Comparison of ENCODE assay signal across 8 mouse cellular contexts in the genomic region with DNA sequence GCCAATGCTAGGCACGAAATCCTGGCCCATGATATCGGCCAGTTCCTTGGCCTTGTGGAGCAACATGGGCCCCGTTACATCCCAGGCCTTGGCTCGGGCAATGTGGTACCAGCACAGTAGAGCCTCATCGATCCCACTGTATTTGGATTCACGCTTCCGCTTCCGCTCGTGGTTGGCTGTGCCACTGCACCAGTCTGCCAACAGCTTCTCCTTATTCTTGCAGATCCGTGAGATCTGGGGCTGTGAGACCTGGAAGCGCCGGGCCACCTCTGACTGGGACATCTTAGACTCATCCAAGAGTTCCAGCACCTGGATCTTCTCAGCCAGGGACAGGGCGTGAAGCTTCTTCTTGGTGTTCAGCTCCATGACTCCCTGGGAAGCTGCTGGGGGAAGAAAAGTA. TPM values are rescaled to one million over a fixed set of nuclear protein-coding genes. Genes with fewer than 3 reads are reported as not detected.
DNase-seq lines count a peak whose midpoint lies in the region; ATAC-seq and TF ChIP-seq lines count a peak whose summit lies in the region.

No protein-coding gene starts in this region.

- H3K4me2 ChIP-seq in heart, embryonic 15.5 days: peak overlapping the region; percentile 96
- H3K4me2 ChIP-seq in embryonic facial prominence, embryonic 13.5 days: peak overlapping the region; percentile 83
- peak overlapping the region; percentile 71 for H3K4me2 ChIP-seq in hindbrain, postnatal 0 days (ENCODE audit: low read depth, low read length)
- peak overlapping the region; percentile 68 for H3K4me2 ChIP-seq in midbrain, embryonic 15.5 days

- no peaks in the 10 kb centered on the region for H3K9me3 ChIP-seq in heart, embryonic 15.5 days (replicated peaks)
- H3K9me3 ChIP-seq in embryonic facial prominence, embryonic 13.5 days: no peaks in the 10 kb centered on the region
- no peaks in the 10 kb centered on the region for H3K9me3 ChIP-seq in hindbrain, postnatal 0 days (ENCODE audit: low read length)
- no peaks in the 10 kb centered on the region for H3K9me3 ChIP-seq in midbrain, embryonic 15.5 days

- 94% methylated on average over 13 of the region's 13 CpGs for WGBS in heart, embryonic 15.5 days
- 94% methylated on average over 13 of the region's 13 CpGs for whole genome bisulfite sequencing in embryonic facial prominence, embryonic 13.5 days
- 74% methylated on average over 13 of the region's 13 CpGs for whole genome bisulfite sequencing in hindbrain, postnatal 0 days
- WGBS in midbrain, embryonic 15.5 days: 90% methylated on average over 13 of the region's 13 CpGs

- peak overlapping the region; percentile 61; the same call in 1 of the 2 replicates for H3K4me3 ChIP-seq in heart, embryonic 15.5 days
- H3K4me3 ChIP-seq in embryonic facial prominence, embryonic 13.5 days: 0 out of 2 replicates have a peak overlapping the region, but pooled peaks have one; percentile 61
- peak overlapping the region; percentile 58 for H3K4me3 ChIP-seq in hindbrain, postnatal 0 days (ENCODE audit: low read length)
- peak overlapping the region; percentile 67 for H3K4me3 ChIP-seq in midbrain, embryonic 15.5 days

- DNase-seq in heart, postnatal 25 days (ENCODE audit: low spot score): no peak
- no peak for DNase-seq in hindbrain, postnatal 0 days (ENCODE audit: low spot score)
- DNase-seq in adrenal gland, adult 2 months: no peak
- no peak for DNase-seq in gastrocnemius, postnatal 36 days
- no peak for DNase-seq in left cerebral cortex, adult 18-20 months (ENCODE audit: low spot score in 2 of 2)

- no peaks in the 10 kb centered on the region for H3K27me3 ChIP-seq in heart, embryonic 15.5 days
- H3K27me3 ChIP-seq in embryonic facial prominence, embryonic 13.5 days: no peaks in the 10 kb centered on the region
- no peaks in the 10 kb centered on the region for H3K27me3 ChIP-seq in hindbrain, postnatal 0 days (ENCODE audit: insufficient read depth, low read length)
- no peaks in the 10 kb centered on the region for H3K27me3 ChIP-seq in midbrain, embryonic 15.5 days (replicated peaks)

- no peak overlapping the region for H3K27ac ChIP-seq in heart, embryonic 15.5 days
- no peak overlapping the region for H3K27ac ChIP-seq in embryonic facial prominence, embryonic 13.5 days
- H3K27ac ChIP-seq in hindbrain, postnatal 0 days: 0 out of 2 replicates have a peak overlapping the region, but pooled peaks have one; percentile 77
- peak overlapping the region; percentile 84; the same call in 1 of the 2 replicates for H3K27ac ChIP-seq in midbrain, embryonic 15.5 days

- peaks cover 21% of the 10 kb centered on the region for H3K36me3 ChIP-seq in heart, embryonic 15.5 days
- peaks cover 34% of the 10 kb centered on the region for H3K36me3 ChIP-seq in embryonic facial prominence, embryonic 13.5 days
- peaks cover 14% of the 10 kb centered on the region for H3K36me3 ChIP-seq in hindbrain, postnatal 0 days (ENCODE audit: insufficient read depth, low read length)
- peaks cover 4% of the 10 kb centered on the region; the same call in 1 of the 2 replicates for H3K36me3 ChIP-seq in midbrain, embryonic 15.5 days (replicated peaks)

- intact Hi-C loops in heart, postnatal 25 days (cut with DNase I): no loop called here
- intact Hi-C loops in gastrocnemius, postnatal 36 days (cut with DNase I): no loop called here

- peaks cover 14% of the 10 kb centered on the region for H3K4me1 ChIP-seq in heart, embryonic 15.5 days (replicated peaks)
- H3K4me1 ChIP-seq in embryonic facial prominence, embryonic 13.5 days: peaks cover 18% of the 10 kb centered on the region
- peaks cover 9% of the 10 kb centered on the region for H3K4me1 ChIP-seq in hindbrain, postnatal 0 days (ENCODE audit: insufficient read depth, low read length)
- H3K4me1 ChIP-seq in midbrain, embryonic 15.5 days: peaks cover 26% of the 10 kb centered on the region

- no peak for TF ChIP-seq CTCF in hindbrain, postnatal 0 days (IDR thresholded peaks at IDR 0.05; ENCODE audit: low read depth)

- H3K9ac ChIP-seq in heart, embryonic 15.5 days: peak overlapping the region; percentile 72; the same call in 1 of the 2 replicates
- peak overlapping the region; percentile 86 for H3K9ac ChIP-seq in embryonic facial prominence, embryonic 13.5 days
- H3K9ac ChIP-seq in hindbrain, postnatal 0 days (replicated peaks; ENCODE audit: low read length): peak overlapping the region; percentile 80
- peak overlapping the region; percentile 79 for H3K9ac ChIP-seq in midbrain, embryonic 15.5 days

- ATAC-seq in heart, embryonic 15.5 days (replicated peaks; ENCODE audit: insufficient number of reproducible peaks, insufficient read depth, low FRiP score, low read depth): no peak
- ATAC-seq in embryonic facial prominence, embryonic 13.5 days (ENCODE audit: insufficient number of reproducible peaks, insufficient read depth, low FRiP score, low TSS enrichment, low read depth): no peak
- no peak for ATAC-seq in hindbrain, postnatal 0 days
- no peak for ATAC-seq in midbrain, embryonic 15.5 days (replicated peaks)

RNA-seq across cellular contexts. Expression of a gene that starts 1.2 kb away (rescaled TPM):
- polyA plus RNA-seq in heart, embryonic 15.5 days (2015; fragmentation: Nextera tagmentation; extraction: Ambion mirVana): 1.2 and 2.0 TPM in 2 replicates
- under 1 TPM; 0.22 to 0.68 TPM for total RNA-seq in heart, postnatal 25 days (2021)
- polyA plus RNA-seq in embryonic facial prominence, embryonic 13.5 days (2015; fragmentation: Nextera tagmentation; extraction: Ambion mirVana): 3.8 and 4.7 TPM in 2 replicates
- total RNA-seq in hindbrain, postnatal 0 days (2014; rRNA removed): 7.5 and 10.1 TPM in 2 replicates
- polyA plus RNA-seq in hindbrain, postnatal 0 days (2015; fragmentation: Nextera tagmentation; extraction: Ambion mirVana): 7.1 and 7.5 TPM in 2 replicates
- 13.8 and 16.4 TPM in 2 replicates for polyA plus RNA-seq in midbrain, embryonic 15.5 days (2015; fragmentation: Nextera tagmentation; extraction: Ambion mirVana)
- total RNA-seq in adrenal gland, adult 2 months (2021): 1 to 10 TPM; 1.0 to 1.1 TPM
- 0.48 and 0.53 TPM in 2 replicates for polyA plus RNA-seq in adrenal gland, adult 2 months (2012; rRNA removed)
- under 1 TPM in 1 of 2 experiments, not detected in 1; 0.20 TPM for total RNA-seq in gastrocnemius, postnatal 36 days (2021)
- 1 to 10 TPM; 4.1 to 4.2 TPM for total RNA-seq in left cerebral cortex, adult 18-20 months (2021)

RNA-seq across cellular contexts. Expression of a gene that starts 15.1 kb away (rescaled TPM):
- 3.2 and 4.2 TPM in 2 replicates for polyA plus RNA-seq in heart, embryonic 15.5 days (2015; fragmentation: Nextera tagmentation; extraction: Ambion mirVana)
- 1 to 10 TPM; 3.5 to 4.1 TPM for total RNA-seq in heart, postnatal 25 days (2021)
- polyA plus RNA-seq in embryonic facial prominence, embryonic 13.5 days (2015; fragmentation: Nextera tagmentation; extraction: Ambion mirVana): 3.1 and 4.5 TPM in 2 replicates
- 2.1 and 6.0 TPM in 2 replicates for total RNA-seq in hindbrain, postnatal 0 days (2014; rRNA removed)
- 1.8 and 2.8 TPM in 2 replicates for polyA plus RNA-seq in hindbrain, postnatal 0 days (2015; fragmentation: Nextera tagmentation; extraction: Ambion mirVana)
- polyA plus RNA-seq in midbrain, embryonic 15.5 days (2015; fragmentation: Nextera tagmentation; extraction: Ambion mirVana): 2.0 and 2.9 TPM in 2 replicates
- total RNA-seq in adrenal gland, adult 2 months (2021): 10 to 100 TPM; 15.5 to 36.2 TPM
- 42.4 and 44.6 TPM in 2 replicates for polyA plus RNA-seq in adrenal gland, adult 2 months (2012; rRNA removed)
- total RNA-seq in gastrocnemius, postnatal 36 days (2021): 1 to 10 TPM in 1 of 2 experiments, under 1 TPM in 1; 0.99 to 1.0 TPM
- 1 to 10 TPM; 2.3 to 3.2 TPM for total RNA-seq in left cerebral cortex, adult 18-20 months (2021)

RNA-seq across cellular contexts. Expression of a gene that starts 17.7 kb away (rescaled TPM):
- polyA plus RNA-seq in heart, embryonic 15.5 days (2015; fragmentation: Nextera tagmentation; extraction: Ambion mirVana): 25.1 and 35.1 TPM in 2 replicates
- 10 to 100 TPM in 1 of 2 experiments, 1 to 10 TPM in 1; 8.9 to 11.1 TPM for total RNA-seq in heart, postnatal 25 days (2021)
- polyA plus RNA-seq in embryonic facial prominence, embryonic 13.5 days (2015; fragmentation: Nextera tagmentation; extraction: Ambion mirVana): 30.6 and 34.0 TPM in 2 replicates
- 19.8 and 43.2 TPM in 2 replicates for total RNA-seq in hindbrain, postnatal 0 days (2014; rRNA removed)
- 12.5 and 13.7 TPM in 2 replicates for polyA plus RNA-seq in hindbrain, postnatal 0 days (2015; fragmentation: Nextera tagmentation; extraction: Ambion mirVana)
- 16.1 and 19.2 TPM in 2 replicates for polyA plus RNA-seq in midbrain, embryonic 15.5 days (2015; fragmentation: Nextera tagmentation; extraction: Ambion mirVana)
- total RNA-seq in adrenal gland, adult 2 months (2021): 10 to 100 TPM; 41.2 to 51.4 TPM
- polyA plus RNA-seq in adrenal gland, adult 2 months (2012; rRNA removed): 27.8 and 36.4 TPM in 2 replicates
- total RNA-seq in gastrocnemius, postnatal 36 days (2021): 1 to 10 TPM; 4.5 to 5.0 TPM
- 10 to 100 TPM; 13.5 to 13.6 TPM for total RNA-seq in left cerebral cortex, adult 18-20 months (2021)

RNA-seq across cellular contexts. Expression of a gene that starts 20.1 kb away (rescaled TPM):
- 81.9 and 106 TPM in 2 replicates for polyA plus RNA-seq in heart, embryonic 15.5 days (2015; fragmentation: Nextera tagmentation; extraction: Ambion mirVana)
- 10 to 100 TPM; 87.4 to 96.1 TPM for total RNA-seq in heart, postnatal 25 days (2021)
- 164 and 179 TPM in 2 replicates for polyA plus RNA-seq in embryonic facial prominence, embryonic 13.5 days (2015; fragmentation: Nextera tagmentation; extraction: Ambion mirVana)
- total RNA-seq in hindbrain, postnatal 0 days (2014; rRNA removed): 61.7 and 77.4 TPM in 2 replicates
- polyA plus RNA-seq in hindbrain, postnatal 0 days (2015; fragmentation: Nextera tagmentation; extraction: Ambion mirVana): 69.5 and 70.2 TPM in 2 replicates
- 122 and 130 TPM in 2 replicates for polyA plus RNA-seq in midbrain, embryonic 15.5 days (2015; fragmentation: Nextera tagmentation; extraction: Ambion mirVana)
- 100 to 1,000 TPM in 1 of 2 experiments, 10 to 100 TPM in 1; 90.6 to 125 TPM for total RNA-seq in adrenal gland, adult 2 months (2021)
- 51.7 and 56.3 TPM in 2 replicates for polyA plus RNA-seq in adrenal gland, adult 2 months (2012; rRNA removed)
- total RNA-seq in gastrocnemius, postnatal 36 days (2021): 10 to 100 TPM; 75.1 to 81.4 TPM
- 100 to 1,000 TPM in 1 of 2 experiments, 10 to 100 TPM in 1; 90.1 to 102 TPM for total RNA-seq in left cerebral cortex, adult 18-20 months (2021)

RNA-seq across cellular contexts. Expression of a gene that starts 31.9 kb away (rescaled TPM):
- 10.4 and 13.0 TPM in 2 replicates for polyA plus RNA-seq in heart, embryonic 15.5 days (2015; fragmentation: Nextera tagmentation; extraction: Ambion mirVana)
- total RNA-seq in heart, postnatal 25 days (2021): 1 to 10 TPM; 9.1 to 9.8 TPM
- polyA plus RNA-seq in embryonic facial prominence, embryonic 13.5 days (2015; fragmentation: Nextera tagmentation; extraction: Ambion mirVana): 4.7 TPM in 2 replicates
- 22.0 and 28.0 TPM in 2 replicates for total RNA-seq in hindbrain, postnatal 0 days (2014; rRNA removed)
- polyA plus RNA-seq in hindbrain, postnatal 0 days (2015; fragmentation: Nextera tagmentation; extraction: Ambion mirVana): 17.4 and 18.0 TPM in 2 replicates
- polyA plus RNA-seq in midbrain, embryonic 15.5 days (2015; fragmentation: Nextera tagmentation; extraction: Ambion mirVana): 16.3 and 16.7 TPM in 2 replicates
- 1 to 10 TPM; 5.5 to 8.0 TPM for total RNA-seq in adrenal gland, adult 2 months (2021)
- polyA plus RNA-seq in adrenal gland, adult 2 months (2012; rRNA removed): 5.6 and 5.9 TPM in 2 replicates
- 10 to 100 TPM; 10.1 to 12.4 TPM for total RNA-seq in gastrocnemius, postnatal 36 days (2021)
- total RNA-seq in left cerebral cortex, adult 18-20 months (2021): 1 to 10 TPM; 4.7 to 5.4 TPM

Comparison
In these comparisons a context has a peak if more than half of its experiments do, and no peak if none do; other contexts are left out.
1. H3K27ac ChIP-seq: peak in hindbrain, postnatal 0 days (single experiment) and midbrain, embryonic 15.5 days (single experiment); none in heart, embryonic 15.5 days (single experiment) and embryonic facial prominence, embryonic 13.5 days (single experiment).
2. Peak in every context shown above with its lines, with median percentiles within 50 percentile points of each other: H3K4me2 ChIP-seq, H3K4me3 ChIP-seq and H3K9ac ChIP-seq.